Mouse (Mus musculus) T-helper 1 cell (primary cell): ENCODE results near the gene Gm9780.
"Not testable (repeated sequence)": the region's sequence is repeated elsewhere in the genome, so short reads cannot be mapped to it uniquely, and the experiment has no call there.

Source experiments
- in situ Hi-C: fragments of 300-600 bp; cut with MboI, MseI; formaldehyde crosslinking; loops from one replicate; pipeline ENCODE4 v1.15.1; 2025; ENCODE audit warnings: high pct_unique_total_duplicates

Gm9780 gene

GRCm38 (mm10) chr14:26042611-26043010 lies at the start of gene Gm9780:
Gene Gm9780, minus strand, starts transcription at chr14:26042711.
- in situ Hi-C loops = not testable (repeated sequence)

- in situ Hi-C loops = not testable (repeated sequence)
These were observed 39.5 kb upstream of the Gm9780 start, which contains the start of gene Cphx3 for GRCm38 (mm10) chr14:26081997-26082396. Gene Cphx3, plus strand, starts transcription at chr14:26082297.

GRCm38 (mm10) chr14:26081216-26081615 lies 38.7 kb upstream of the Gm9780 start, which contains the start of gene Cphx2:
Gene Cphx2, plus strand, starts transcription at chr14:26081516.
- in situ Hi-C loops = not testable (repeated sequence)

GRCm38 (mm10) chr14:26076620-26077390 lies 34.3 kb upstream of the Gm9780 start:
- in situ Hi-C loops = not testable (repeated sequence)

- in situ Hi-C loops = not testable (repeated sequence)
These were observed 24.8 kb upstream of the Gm9780 start, which contains the start of gene Tmem254c for GRCm38 (mm10) chr14:26067325-26067633. Gene Tmem254c, minus strand, starts transcription at chr14:26067355.

- in situ Hi-C loops = not testable (repeated sequence)
These were observed 24.2 kb upstream of the Gm9780 start for GRCm38 (mm10) chr14:26066574-26067324.

- in situ Hi-C loops = not testable (repeated sequence)
These were observed 16.9 kb upstream of the Gm9780 start for GRCm38 (mm10) chr14:26059362-26059761.

- in situ Hi-C loops = not testable (repeated sequence)
These were observed 15.7 kb upstream of the Gm9780 start for GRCm38 (mm10) chr14:26058184-26058583.

GRCm38 (mm10) chr14:26048767-26049166 lies 6.3 kb upstream of the Gm9780 start:
- in situ Hi-C loops = not testable (repeated sequence)

GRCm38 (mm10) chr14:26047026-26047425 lies 4.5 kb upstream of the Gm9780 start:
- in situ Hi-C loops = not testable (repeated sequence)

- in situ Hi-C loops = not testable (repeated sequence)
These were observed 2.5 kb upstream of the Gm9780 start for GRCm38 (mm10) chr14:26045007-26045406.

GRCm38 (mm10) chr14:26035439-26035838 lies 7.1 kb downstream of the Gm9780 start:
- in situ Hi-C loops = not testable (repeated sequence)

- in situ Hi-C loops = not testable (repeated sequence)
These were observed 8.1 kb downstream of the Gm9780 start for GRCm38 (mm10) chr14:26034364-26034763.

- in situ Hi-C loops = loop anchor here (10.0 kb wide), 1 partner anchor 211 kb away; no protein-coding TSS in a partner anchor
These were observed 16.9 kb downstream of the Gm9780 start for GRCm38 (mm10) chr14:26025653-26026052.

GRCm38 (mm10) chr14:26022831-26023230 lies 19.7 kb downstream of the Gm9780 start:
- in situ Hi-C loops = loop anchor here (10.0 kb wide), 1 partner anchor 208 kb away; no protein-coding TSS in a partner anchor

- in situ Hi-C loops = loop anchor here (10.0 kb wide), 1 partner anchor 207 kb away; no protein-coding TSS in a partner anchor
These were observed 21.0 kb downstream of the Gm9780 start for GRCm38 (mm10) chr14:26021555-26021954.

GRCm38 (mm10) chr14:26016414-26016813 lies 26.1 kb downstream of the Gm9780 start:
- in situ Hi-C loops = loop anchor here (5.0 kb wide), 1 partner anchor 144 kb away; no protein-coding TSS in a partner anchor

GRCm38 (mm10) chr14:26007462-26007861 lies 35.0 kb downstream of the Gm9780 start:
- in situ Hi-C loops = not testable (repeated sequence)

GRCm38 (mm10) chr14:25981880-25982279 lies 60.6 kb downstream of the Gm9780 start:
- in situ Hi-C loops = loop anchor here (5.0 kb wide), 2 partner anchors 140 to 280 kb away; no protein-coding TSS in a partner anchor

- in situ Hi-C loops = not testable (repeated sequence)
These were observed 63.1 kb downstream of the Gm9780 start for GRCm38 (mm10) chr14:25979242-25979941.
